Mouse (Mus musculus): Measurements from ENCODE around the gene Larp4.
"Not testable (repeated sequence)": the region's sequence is repeated elsewhere in the genome, so short reads cannot be mapped to it uniquely, and the experiment has no call there.

The Larp4 gene

GRCm38 (mm10) chr15:99969765-99970164, at the start of gene Larp4:
Gene Larp4, plus strand, starts transcription at chr15:99970065.
- DNase-seq (ENCODE audit: low read depth, low spot score), result not testable (repeated sequence)

- DNase-seq (ENCODE audit: low read depth, low spot score), result no peak
These were observed 38.6 kb upstream of the Larp4 start for GRCm38 (mm10) chr15:99931231-99931630.

- no peak for DNase-seq (ENCODE audit: low read depth, low spot score)
These were observed 35.4 kb upstream of the Larp4 start for GRCm38 (mm10) chr15:99934501-99934900.

- DNase-seq (ENCODE audit: low read depth, low spot score), result no peak
These were observed 33.2 kb upstream of the Larp4 start for GRCm38 (mm10) chr15:99936659-99937058.

- no peak for DNase-seq (ENCODE audit: low read depth, low spot score)
These were observed 32.0 kb upstream of the Larp4 start for GRCm38 (mm10) chr15:99937841-99938240.

GRCm38 (mm10) chr15:99940426-99940825, 29.4 kb upstream of the Larp4 start:
- DNase-seq (ENCODE audit: low read depth, low spot score), result no peak

GRCm38 (mm10) chr15:99940970-99941630, 28.8 kb upstream of the Larp4 start:
- no peak for DNase-seq (ENCODE audit: low read depth, low spot score)

GRCm38 (mm10) chr15:99955324-99955723, 14.5 kb upstream of the Larp4 start:
- DNase-seq (ENCODE audit: low read depth, low spot score), result no peak

- no peak for DNase-seq (ENCODE audit: low read depth, low spot score)
These were observed 4.6 kb upstream of the Larp4 start for GRCm38 (mm10) chr15:99965103-99965775.

GRCm38 (mm10) chr15:99966961-99967360, 2.9 kb upstream of the Larp4 start, which contains the start of gene Fam186a:
Gene Fam186a, minus strand, starts transcription at chr15:99967061.
- DNase-seq (ENCODE audit: low read depth, low spot score), result no peak

- DNase-seq (ENCODE audit: low read depth, low spot score), result no peak
These were observed 741 bp downstream of the Larp4 start for GRCm38 (mm10) chr15:99970606-99971005.

GRCm38 (mm10) chr15:99972361-99972988, 2.6 kb downstream of the Larp4 start:
- peak; percentile 97 for DNase-seq (ENCODE audit: low read depth, low spot score)

GRCm38 (mm10) chr15:99972989-99973911, 3.4 kb downstream of the Larp4 start:
- peak; percentile 47 for DNase-seq (ENCODE audit: low read depth, low spot score)

- no peak for DNase-seq (ENCODE audit: low read depth, low spot score)
These were observed 4.8 kb downstream of the Larp4 start for GRCm38 (mm10) chr15:99974476-99975220.

- DNase-seq (ENCODE audit: low read depth, low spot score), result not testable (repeated sequence)
These were observed 6.3 kb downstream of the Larp4 start for GRCm38 (mm10) chr15:99976121-99976520.

GRCm38 (mm10) chr15:99979266-99979665, 9.4 kb downstream of the Larp4 start:
- DNase-seq (ENCODE audit: low read depth, low spot score), result no peak

GRCm38 (mm10) chr15:99979715-99980114, 9.8 kb downstream of the Larp4 start:
- no peak for DNase-seq (ENCODE audit: low read depth, low spot score)

- DNase-seq (ENCODE audit: low read depth, low spot score), result no peak
These were observed 23.2 kb downstream of the Larp4 start for GRCm38 (mm10) chr15:99993100-99993499.

GRCm38 (mm10) chr15:99997114-99997804, 27.4 kb downstream of the Larp4 start:
- no peak for DNase-seq (ENCODE audit: low read depth, low spot score)

- no peak for DNase-seq (ENCODE audit: low read depth, low spot score)
These were observed 29.5 kb downstream of the Larp4 start for GRCm38 (mm10) chr15:99999390-99999789.
